Mouse (Mus musculus) kidney, postnatal 0 days (tissue): ENCODE measurements around the gene Eif2s1. TPM values are rescaled to one million over a fixed set of nuclear protein-coding genes. Genes with fewer than 3 reads are reported as not detected.
A peak's percentile ranks its signal among the peaks of the same experiment; 100 is the strongest.

Source experiments
- ATAC-seq: fragments of 200-750 bp; cut with Nextera tagmentation; replicated peaks from 2 replicates; pipeline ENCODE4 v1.8.0; 2017; ENCODE audit warnings: low read depth, moderate number of reproducible peaks, moderate TSS enrichment, moderate library complexity; ENCODE audit not compliant: low FRiP score
- DNase-seq: peaks from one replicate; pipeline ENCODE4 v3.0.0-alpha.2; 2016; ENCODE audit warnings: low spot score
- H3K27ac ChIP-seq: fragments of 300-500 bp; sonication (generic); 2 replicates; pipeline ENCODE4 v1.5.1; 2014; ENCODE audit warnings: mild to moderate bottlenecking
- H3K27me3 ChIP-seq: fragments of 300-500 bp; sonication (generic); 2 replicates; pipeline ENCODE4 v1.6.1; 2014; ENCODE audit warnings: low read length, mixed read lengths; ENCODE audit not compliant: insufficient read depth
- H3K36me3 ChIP-seq: fragments of 300-500 bp; sonication (generic); 2 replicates; pipeline ENCODE4 v1.6.1; 2014; ENCODE audit warnings: low read length, mixed read lengths; ENCODE audit not compliant: insufficient read depth
- H3K4me1 ChIP-seq: fragments of 300-500 bp; sonication (generic); replicated peaks from 2 replicates; pipeline ENCODE4 v1.6.1; 2014; ENCODE audit warnings: antibody characterized with exemption, low read length, mixed read lengths; ENCODE audit not compliant: insufficient read depth
- H3K4me2 ChIP-seq: fragments of 300-500 bp; sonication (generic); 2 replicates; pipeline ENCODE4 v1.6.1; 2014; ENCODE audit warnings: mild to moderate bottlenecking, low read length, moderate library complexity, mixed read lengths
- H3K4me3 ChIP-seq: fragments of 300-500 bp; sonication (generic); replicated peaks from 2 replicates; pipeline ENCODE4 v1.5.1; 2014; ENCODE audit warnings: low read depth, low read length
- H3K9ac ChIP-seq: fragments of 300-500 bp; sonication (generic); 2 replicates; pipeline ENCODE4 v1.6.1; 2014; ENCODE audit warnings: low read depth, low read length
- H3K9me3 ChIP-seq: fragments of 300-500 bp; sonication (generic); replicated peaks from 2 replicates; pipeline ENCODE4 v1.6.1; 2016; ENCODE audit warnings: low read length, inconsistent platforms, mixed read lengths
- CTCF ChIP-seq: IDR thresholded peaks from 2 replicates; pipeline ENCODE4 v1.5.1; 2016; ENCODE audit warnings: antibody characterized with exemption, low read depth, mild to moderate bottlenecking, moderate library complexity
- whole genome bisulfite sequencing: fragments of 180-500 bp; shearing (Covaris S2); extraction: QIAGEN DNeasy Blood & Tissue Kit; methylation state at CpG from one replicate; pipeline ENCODE4 v1.1.7; 2014; 5-methylcytosine and 5-hydroxymethylcytosine counted together
- polyA plus RNA-seq: library from polyadenylated mRNA; unstranded; fragments of >200 nt; fragmentation: Nextera tagmentation; extraction: Ambion mirVana; gene quantifications from 2 replicates; pipeline ENCODE4 v1.2.1, GENCODE M21; 2015

The Eif2s1 gene
- polyA plus RNA-seq, 1 experiment from 2014 or later = 151 TPM

DNA sequence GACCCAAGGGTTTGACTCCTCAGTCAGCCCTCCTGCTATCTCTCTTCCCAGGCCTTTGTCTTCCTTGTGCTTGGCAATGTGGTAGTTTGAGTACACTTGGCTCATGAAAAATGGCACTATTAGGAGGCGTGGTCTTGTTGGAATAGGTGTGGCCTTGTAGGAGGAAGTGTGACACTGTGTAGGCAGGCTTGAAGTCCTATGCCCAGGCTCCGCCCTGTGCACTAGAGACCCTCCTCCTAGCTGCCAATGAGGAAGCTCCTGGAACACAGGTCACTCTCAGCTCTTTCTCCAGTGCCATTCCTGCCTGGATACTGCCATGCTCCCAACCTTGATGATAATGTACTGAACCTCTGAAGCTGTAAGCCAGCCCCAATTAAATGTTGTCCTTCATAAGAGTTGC lies 29.5 kb downstream of the Eif2s1 start:
- H3K27ac ChIP-seq = no peak overlapping the region
- no peak overlapping the region for H3K4me2 ChIP-seq
- DNase-seq = no peak
- no peak overlapping the region for H3K4me3 ChIP-seq
- H3K9me3 ChIP-seq = no peaks in the 10 kb centered on the region
- H3K27me3 ChIP-seq = no peaks in the 10 kb centered on the region
- no peak overlapping the region for H3K9ac ChIP-seq
- ATAC-seq = no peak
- TF ChIP-seq CTCF = no peak
- H3K36me3 ChIP-seq = peaks cover 3% of the 10 kb centered on the region; the same call in 1 of the 2 replicates
- H3K4me1 ChIP-seq = no peaks in the 10 kb centered on the region
- 87% methylated on average over 2 of the region's 2 CpGs for WGBS

DNA sequence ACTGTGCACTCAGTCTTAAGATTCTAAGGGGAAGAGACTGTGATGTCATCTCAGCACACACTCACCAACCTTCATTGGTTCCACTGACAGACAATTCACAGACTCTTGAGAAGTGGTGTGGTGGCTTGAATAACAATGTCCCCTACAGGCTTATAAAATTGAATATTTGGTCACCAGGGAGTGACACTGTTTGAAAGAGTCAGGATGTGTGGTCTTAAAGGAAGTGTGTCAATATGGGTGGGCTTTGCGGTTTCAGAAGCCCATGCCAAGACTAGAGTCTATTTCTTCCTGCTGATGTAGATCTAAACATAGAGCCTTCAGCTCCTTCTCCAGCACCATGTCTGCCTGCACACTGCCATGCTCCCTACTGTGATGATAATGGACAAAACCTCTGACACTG lies 36.2 kb downstream of the Eif2s1 start:
- Histone ChIP-seq H3K36me3 (no peaks in the 10 kb centered on the region), H3K9me3 (no peaks in the 10 kb centered on the region), H3K4me2 (no peak overlapping the region), H3K4me3 (no peak overlapping the region), H3K9ac (no peak overlapping the region), H3K4me1 (no peaks in the 10 kb centered on the region), H3K27me3 (no peaks in the 10 kb centered on the region), H3K27ac (no peak overlapping the region)
- DNase-seq = no peak
- 96% methylated on average over 1 of the region's 1 CpGs for WGBS
- no peak for TF ChIP-seq CTCF
- ATAC-seq = no peak

DNA sequence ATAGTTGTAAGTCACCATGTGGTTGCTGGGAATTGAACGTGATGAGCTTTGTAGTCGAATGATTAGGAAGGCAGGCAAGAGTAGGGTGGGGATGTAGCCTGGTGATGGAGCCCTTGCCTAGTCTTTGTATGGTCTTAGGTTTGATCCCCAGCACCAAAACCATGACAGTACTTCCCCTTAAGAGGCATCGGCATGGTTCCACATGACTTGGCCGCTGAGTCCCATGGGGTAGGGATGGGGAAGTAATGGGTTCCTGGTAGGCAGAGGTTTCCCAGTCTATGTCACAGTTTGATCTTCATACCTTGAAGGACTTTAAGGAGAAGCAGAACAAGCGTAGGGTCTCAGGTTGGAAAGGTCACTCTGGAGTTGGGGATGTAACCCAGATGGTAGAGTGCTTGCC lies 39.8 kb downstream of the Eif2s1 start:
- DNase-seq (no peak), ATAC-seq (no peak)
- no peak overlapping the region for H3K9ac ChIP-seq
- H3K4me1 ChIP-seq = no peaks in the 10 kb centered on the region
- H3K4me3 ChIP-seq = no peak overlapping the region
- no peak for TF ChIP-seq CTCF
- no peaks in the 10 kb centered on the region for H3K36me3 ChIP-seq
- no peak overlapping the region for H3K4me2 ChIP-seq
- H3K27ac ChIP-seq = no peak overlapping the region
- H3K9me3 ChIP-seq = no peaks in the 10 kb centered on the region
- WGBS = 84% methylated on average over 5 of the region's 5 CpGs
- no peaks in the 10 kb centered on the region for H3K27me3 ChIP-seq

DNA sequence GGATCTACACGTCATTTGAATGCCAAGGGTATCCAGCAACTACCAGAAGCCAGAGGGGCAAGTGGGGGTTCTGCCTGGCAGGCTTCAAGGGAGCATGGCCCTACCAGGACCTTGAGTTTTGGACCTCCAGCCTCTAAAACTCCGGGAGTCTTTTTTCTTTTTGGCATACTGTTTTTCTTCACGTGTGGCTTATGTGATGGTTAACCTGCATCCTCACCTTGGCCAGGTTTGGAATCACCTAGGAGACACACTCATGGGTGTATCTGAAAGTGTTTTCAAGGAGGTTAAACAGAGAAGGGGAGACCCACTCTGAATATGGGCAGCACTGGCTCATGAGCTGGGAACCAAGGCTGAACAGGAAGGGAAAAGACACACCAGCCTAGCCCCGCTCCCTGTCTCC lies 41.7 kb downstream of the Eif2s1 start:
- H3K4me3 ChIP-seq = no peak overlapping the region
- no peak for DNase-seq

DNA sequence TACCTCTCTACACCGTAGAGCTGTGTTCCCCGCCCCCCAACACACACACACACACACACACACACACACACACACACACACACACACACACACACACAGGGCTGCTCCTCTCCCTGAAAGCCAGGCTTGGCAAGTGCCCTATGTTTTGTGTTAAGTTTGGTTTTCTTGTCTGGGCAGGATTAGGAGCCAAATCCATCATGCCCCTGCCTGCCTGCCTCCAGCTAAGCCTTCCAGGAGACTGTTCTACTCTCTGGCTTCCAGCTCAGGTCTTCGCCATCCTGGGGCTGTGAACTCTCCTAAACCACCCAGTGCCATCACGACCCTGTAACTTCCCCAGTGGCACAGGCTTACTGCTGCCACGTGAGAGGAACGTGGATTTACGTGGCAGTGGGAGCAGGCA lies 42.9 kb downstream of the Eif2s1 start:
- DNase-seq (no peak), ATAC-seq (no peak)
- 79% methylated on average over 7 of the region's 7 CpGs for WGBS
- no peaks in the 10 kb centered on the region for H3K4me1 ChIP-seq
- H3K4me2 ChIP-seq = no peak overlapping the region
- H3K36me3 ChIP-seq = no peaks in the 10 kb centered on the region
- H3K4me3 ChIP-seq = no peak overlapping the region
- H3K27ac ChIP-seq = no peak overlapping the region
- H3K9ac ChIP-seq = no peak overlapping the region
- no peaks in the 10 kb centered on the region for H3K9me3 ChIP-seq
- H3K27me3 ChIP-seq = no peaks in the 10 kb centered on the region
- TF ChIP-seq CTCF = no peak

More for the DNA sequence above, 41.7 kb downstream of the Eif2s1 start:
- no peak overlapping the region for H3K4me2 ChIP-seq
- no peak overlapping the region for H3K27ac ChIP-seq
- no peaks in the 10 kb centered on the region for H3K27me3 ChIP-seq
- no peaks in the 10 kb centered on the region for H3K9me3 ChIP-seq
- WGBS = 90% methylated on average over 4 of the region's 4 CpGs
- H3K4me1 ChIP-seq = no peaks in the 10 kb centered on the region
- H3K9ac ChIP-seq = no peak overlapping the region
- TF ChIP-seq CTCF = no peak
- ATAC-seq = no peak
- no peaks in the 10 kb centered on the region for H3K36me3 ChIP-seq

DNA sequence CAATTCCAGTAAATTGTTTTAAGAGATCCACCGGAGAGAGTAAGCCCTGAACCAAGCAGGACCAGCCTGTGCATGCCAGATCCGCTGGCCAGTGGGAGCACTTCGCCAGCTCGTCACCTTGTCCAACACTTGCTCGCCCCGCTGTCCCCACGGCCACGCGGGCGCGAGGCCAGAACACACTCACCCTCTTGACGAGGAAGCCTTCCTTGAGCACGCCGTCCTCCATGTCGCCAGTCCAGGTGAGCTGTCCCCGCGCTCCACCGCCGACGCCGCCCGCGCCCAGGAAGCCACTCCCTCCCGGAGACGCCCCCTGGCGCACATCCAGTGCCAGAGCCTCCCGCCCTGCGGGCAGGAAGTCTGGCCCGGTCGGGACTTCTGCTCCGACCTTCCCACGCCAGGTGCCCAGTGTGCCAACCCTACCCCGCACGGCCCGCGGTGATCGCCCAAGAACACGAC lies 45.1 kb downstream of the Eif2s1 start, which contains the start of gene Plek2:
Plek2 (minus strand) TSS at position 258 of the 456 bp plus-strand sequence.
- Histone ChIP-seq H3K9me3 (no peaks in the 10 kb centered on the region), H3K4me2 (peak within 1 kb of the TSS; percentile 88), H3K36me3 (no peaks in the 10 kb centered on the region), H3K9ac (peak within 1 kb of the TSS; percentile 53), H3K4me3 (peak within 1 kb of the TSS; percentile 37), H3K27ac (no peak within 1 kb of the TSS), H3K4me1 (peaks cover 4% of the 10 kb centered on the region; the same call in 1 of the 2 replicates), H3K27me3 (peaks cover 10% of the 10 kb centered on the region)
- under 1% methylated on average over 37 of the region's 38 CpGs for WGBS
- TF ChIP-seq CTCF = peak; percentile 57
- peak; percentile 65 for ATAC-seq
- DNase-seq = peak; percentile 40

DNA sequence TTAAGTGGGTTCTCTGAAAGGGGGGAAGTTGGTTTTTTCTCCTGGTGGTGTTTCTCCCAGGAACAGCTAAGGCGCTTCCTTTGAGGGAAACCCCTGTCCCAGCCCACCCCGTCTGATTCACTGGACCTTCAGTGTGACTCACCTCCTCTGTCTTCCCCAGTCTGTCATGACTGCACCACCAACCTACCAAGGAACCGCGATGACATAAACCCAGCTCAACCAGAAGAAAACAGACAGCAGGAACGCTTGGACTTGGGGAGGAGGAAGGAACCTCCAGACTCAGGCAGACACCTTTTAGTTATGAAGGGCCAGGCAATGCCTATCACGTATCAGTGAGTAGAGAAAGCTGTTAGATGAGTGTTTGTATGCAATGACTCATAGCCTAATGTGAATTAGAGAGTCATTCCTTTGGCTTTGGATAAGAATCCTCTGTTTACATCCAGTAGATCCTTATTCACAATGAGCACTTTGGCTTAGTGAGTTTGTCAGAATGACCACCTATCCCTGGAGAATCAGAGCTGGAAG lies 46.5 kb downstream of the Eif2s1 start:
- TF ChIP-seq CTCF = no peak
- DNase-seq = no peak
- Histone ChIP-seq H3K4me1 (peaks cover 10% of the 10 kb centered on the region), H3K9me3 (no peaks in the 10 kb centered on the region), H3K36me3 (no peaks in the 10 kb centered on the region), H3K27me3 (peaks cover 10% of the 10 kb centered on the region), H3K27ac (no peak overlapping the region), H3K4me2 (no peak overlapping the region), H3K4me3 (no peak overlapping the region), H3K9ac (no peak overlapping the region)
- no peak for ATAC-seq
- WGBS = 84% methylated on average over 6 of the region's 6 CpGs
